Mouse (Mus musculus): ENCODE data around the gene Dvl1.

GRCm38 (mm10) chr4:155831831-155832230 is 15.4 kb upstream of the Dvl1 start:
- TF ChIP-seq POLR2A (IDR thresholded peaks at IDR 0.05; ENCODE audit: control insufficient read depth, low read depth, low read length) (no peak), CTCF (IDR thresholded peaks at IDR 0.05; ENCODE audit: control insufficient read depth, insufficient read depth, insufficient replicate concordance, low read depth, low read length) (no peak)

All from testis, adult 2 months (tissue).